Mouse (Mus musculus) layer of hippocampus, postnatal 10 days (tissue): ENCODE results near the gene Olfr1394. TPM values are rescaled to one million over a fixed set of nuclear protein-coding genes. Genes with fewer than 3 reads are reported as not detected.
"Not testable (repeated sequence)": the region's sequence is repeated elsewhere in the genome, so short reads cannot be mapped to it uniquely, and the experiment has no call there.

ENCODE experiments used
- DNase-seq, 2 experiments: peaks; one replicate each; pipeline ENCODE4 v3.0.0; 2021; ENCODE audit warnings: low spot score in 2 of 2
- long read RNA-seq: library from polyadenylated mRNA; stranded (forward); transcript quantifications from one replicate; pipeline ENCODE4 v2.0.0, GENCODE M21; 2023
- total RNA-seq, 2 experiments: library from RNA; stranded (reverse); gene quantifications; 2 replicates each; pipeline ENCODE4 v1.2.3; 2021

The Olfr1394 gene
- total RNA-seq: not detected
- long read RNA-seq: 0 reads

- DNase-seq: no peak
Observed at GRCm38 (mm10) chr11:49154077-49154476, at the start of gene Olfr1394. TSS of gene Olfr1394 (plus strand) at chr11:49154377.

GRCm38 (mm10) chr11:49105752-49106151 is 48.4 kb upstream of the Olfr1394 start:
- no peak for DNase-seq

- no peak for DNase-seq
Observed at GRCm38 (mm10) chr11:49107650-49108537, 46.3 kb upstream of the Olfr1394 start.

DNA sequence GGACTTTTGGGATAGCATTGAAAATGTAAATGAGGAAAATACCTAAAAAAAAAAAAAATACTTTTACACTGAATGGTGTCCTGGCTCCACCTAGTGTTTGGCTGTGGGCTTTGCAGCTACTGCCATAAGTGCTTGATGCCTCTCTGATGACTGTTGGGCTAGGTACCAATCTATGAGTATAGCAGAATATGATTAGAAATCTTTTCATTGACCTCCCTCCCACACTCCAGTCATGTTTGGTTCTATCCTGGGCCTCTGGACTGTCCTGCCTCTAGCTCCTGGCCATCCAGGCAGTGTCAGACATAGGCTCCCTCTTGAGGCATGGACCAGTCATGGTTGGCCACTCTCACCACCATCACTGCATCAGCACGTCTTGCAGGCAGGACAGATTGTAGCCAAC is 45.3 kb upstream of the Olfr1394 start:
- DNase-seq: peak; percentile 29 to 47

DNA sequence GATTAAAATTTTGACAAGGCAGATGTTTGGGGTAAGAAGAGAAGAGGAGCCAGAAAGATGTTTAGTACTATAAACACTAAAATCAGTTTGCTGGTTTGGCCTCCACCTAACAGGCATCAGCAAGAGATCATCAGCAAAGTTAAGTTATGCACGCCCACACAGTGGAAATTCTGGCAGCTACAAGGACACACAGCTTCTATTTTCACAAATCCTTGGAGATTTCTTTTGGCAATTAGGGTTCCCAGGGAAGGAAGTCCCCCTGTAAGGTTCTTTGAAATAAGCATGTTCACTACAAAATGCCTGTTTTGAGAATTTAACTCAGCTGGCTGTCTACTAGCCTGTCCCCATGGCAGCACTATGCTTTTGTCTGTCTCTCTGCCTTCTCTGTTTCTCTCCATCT is 43.2 kb upstream of the Olfr1394 start:
- DNase-seq: no peak

DNA sequence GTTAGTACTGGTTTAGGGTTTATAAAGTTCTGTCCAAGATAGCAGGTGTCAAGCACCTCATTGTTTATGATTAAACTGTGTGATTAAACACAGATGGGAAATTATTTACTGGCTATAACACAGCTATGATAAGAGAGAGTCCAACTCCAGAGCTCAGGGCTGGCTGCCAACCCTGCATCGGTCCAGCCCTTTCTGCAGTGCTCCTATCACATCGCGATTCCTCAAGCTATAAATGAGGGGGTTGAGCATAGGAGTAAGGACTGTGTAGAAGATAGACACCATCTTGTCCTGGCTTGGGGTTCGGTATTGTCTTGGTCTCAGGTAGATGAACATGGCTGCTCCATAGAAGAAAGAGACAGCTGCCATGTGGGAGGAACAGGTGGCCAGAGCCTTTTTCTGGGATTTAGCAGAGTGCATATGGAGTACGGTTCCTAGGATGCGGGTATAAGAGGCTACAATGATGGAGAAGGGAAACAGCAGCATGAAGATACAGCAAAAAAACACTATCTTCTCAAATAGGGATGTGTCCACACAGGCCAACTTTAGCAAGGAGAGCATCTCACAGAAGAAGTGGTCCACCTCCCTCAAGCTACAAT is 41.5 kb upstream of the Olfr1394 start:
- DNase-seq: peak in 1 of 2 experiments; percentile 16

- DNase-seq: no peak
Observed at GRCm38 (mm10) chr11:49114158-49114557, 40.0 kb upstream of the Olfr1394 start.

- DNase-seq: no peak
Observed at GRCm38 (mm10) chr11:49114774-49115173, 39.4 kb upstream of the Olfr1394 start, which contains the start of gene Olfr1396. TSS of gene Olfr1396 (minus strand) at chr11:49114874.

DNA sequence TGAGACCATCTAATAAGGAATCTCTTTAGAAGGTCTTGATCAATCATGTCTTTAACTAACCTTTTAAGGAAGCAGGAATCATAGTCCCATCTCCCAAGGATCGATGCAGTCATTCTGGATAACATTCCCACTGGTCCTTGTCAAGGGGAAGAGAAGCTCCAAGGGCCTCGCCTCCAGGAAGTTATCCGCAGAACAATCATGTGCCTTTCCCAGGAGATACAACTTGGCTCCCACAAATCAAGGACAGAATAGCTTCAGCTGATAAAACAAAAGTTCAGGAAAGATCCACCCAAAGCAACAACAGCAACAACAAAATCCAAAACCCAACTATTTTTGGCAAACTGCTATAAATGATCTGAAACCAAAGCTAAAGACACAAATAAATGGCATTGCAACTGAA is 34.5 kb upstream of the Olfr1394 start:
- no peak for DNase-seq

GRCm38 (mm10) chr11:49124169-49124568 is 30.0 kb upstream of the Olfr1394 start:
- no peak for DNase-seq

- no peak for DNase-seq
Observed at GRCm38 (mm10) chr11:49141974-49142373, 12.2 kb upstream of the Olfr1394 start, which contains the start of gene Olfr1395. TSS of gene Olfr1395 (plus strand) at chr11:49142274.

DNA sequence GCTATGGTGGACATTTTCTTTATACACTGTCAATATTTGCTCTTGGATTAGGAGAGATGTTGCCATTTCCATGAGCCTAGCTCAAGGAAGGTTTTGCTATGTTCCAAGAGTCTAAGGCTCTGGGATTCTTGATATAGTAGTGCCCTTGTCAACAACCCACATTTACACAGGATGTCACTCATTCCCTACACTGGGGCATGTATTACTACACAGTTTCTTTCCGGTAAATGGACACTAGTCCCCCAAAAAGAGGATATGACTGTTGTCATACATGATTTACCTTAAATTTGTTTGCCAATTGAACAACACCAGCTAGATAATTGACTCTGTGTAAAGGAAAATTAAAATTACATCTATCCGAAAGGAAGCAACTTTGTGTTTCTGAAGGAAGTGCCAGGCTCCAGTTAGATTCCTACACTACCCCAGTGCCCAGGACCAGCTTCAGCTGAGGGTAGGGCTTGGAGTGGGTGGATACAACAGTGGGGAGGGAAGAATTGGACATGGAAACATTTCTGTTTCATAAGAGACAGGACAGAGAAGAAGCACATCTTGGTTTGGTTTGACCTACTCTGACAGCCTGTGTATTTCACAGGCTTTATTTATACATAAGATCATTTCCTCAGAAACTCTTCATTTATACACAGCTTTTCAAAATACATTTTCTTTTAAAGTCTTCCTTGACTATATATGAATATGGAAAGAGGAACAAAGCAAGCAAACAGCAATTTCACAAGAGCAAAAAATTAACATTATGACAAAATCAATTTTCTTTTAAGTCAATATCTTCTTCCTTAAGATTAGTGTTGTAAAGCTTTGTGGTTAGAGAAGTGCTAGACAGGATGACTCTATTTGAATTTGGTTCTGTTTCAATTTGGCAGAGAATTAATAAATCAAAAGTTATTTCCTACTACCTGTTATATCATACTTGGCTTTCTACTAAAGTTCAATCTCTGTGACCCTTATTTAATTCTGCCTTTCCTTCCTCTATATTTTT is 2.9 kb downstream of the Olfr1394 start:
- no peak for DNase-seq

DNA sequence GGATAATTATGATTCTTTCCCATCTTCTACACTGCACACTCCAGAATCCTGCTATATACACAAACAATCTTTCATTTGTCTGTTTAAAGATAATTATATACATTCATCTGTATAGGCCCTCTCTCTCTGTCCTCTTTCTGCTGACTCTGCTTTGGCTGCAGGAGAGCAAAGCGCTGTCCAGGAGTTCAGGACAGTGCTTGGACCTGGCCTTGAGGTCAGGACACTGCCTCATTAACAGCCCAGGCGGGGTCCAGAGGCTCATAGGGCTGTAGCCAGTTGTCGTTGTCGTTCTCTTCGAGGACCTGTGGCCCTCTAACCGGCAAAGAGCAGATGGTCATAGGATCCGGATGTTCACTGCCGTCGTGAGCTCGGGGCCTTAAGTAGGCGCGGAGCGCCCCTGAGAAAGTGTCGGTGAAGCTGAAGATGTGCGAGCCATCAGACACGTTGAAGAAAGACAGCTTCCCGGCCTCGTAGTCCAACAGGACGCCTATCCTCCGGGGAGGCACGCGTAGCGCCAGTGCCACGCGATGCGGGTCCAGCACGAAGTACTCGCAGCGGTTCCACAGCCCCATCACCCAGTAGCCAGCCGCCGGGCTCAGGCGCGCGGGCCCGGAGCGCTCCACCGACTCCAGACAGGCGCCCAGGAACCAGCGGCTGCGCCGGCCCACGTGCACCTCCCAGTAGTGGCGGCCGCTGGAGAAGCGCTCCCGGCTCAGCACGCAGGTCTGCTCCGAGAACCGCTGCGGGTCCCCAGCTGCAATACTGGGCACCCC is 14.8 kb downstream of the Olfr1394 start:
- peak in 1 of 2 experiments; percentile 15 for DNase-seq

GRCm38 (mm10) chr11:49170576-49170975 is 16.4 kb downstream of the Olfr1394 start:
- DNase-seq: no peak

DNA sequence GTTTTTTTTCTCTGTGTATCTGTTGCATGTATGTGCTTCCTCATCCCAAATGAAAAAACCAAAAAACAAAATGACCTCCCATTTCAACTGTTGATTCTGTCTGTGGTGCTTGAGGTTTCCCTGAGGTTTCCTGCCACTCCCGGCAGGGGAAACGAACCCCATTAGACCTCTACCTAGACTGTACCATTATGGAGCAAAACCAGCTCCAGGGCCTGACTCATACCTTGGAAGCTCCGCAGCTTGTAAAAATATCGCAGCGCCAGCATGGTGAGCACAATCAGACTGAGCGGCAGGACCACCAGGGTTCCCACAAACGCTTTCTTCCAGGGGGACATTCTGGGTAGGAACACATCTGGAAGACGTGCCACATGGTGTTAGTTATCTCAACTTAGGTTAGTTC is 21.2 kb downstream of the Olfr1394 start:
- DNase-seq: no peak

DNA sequence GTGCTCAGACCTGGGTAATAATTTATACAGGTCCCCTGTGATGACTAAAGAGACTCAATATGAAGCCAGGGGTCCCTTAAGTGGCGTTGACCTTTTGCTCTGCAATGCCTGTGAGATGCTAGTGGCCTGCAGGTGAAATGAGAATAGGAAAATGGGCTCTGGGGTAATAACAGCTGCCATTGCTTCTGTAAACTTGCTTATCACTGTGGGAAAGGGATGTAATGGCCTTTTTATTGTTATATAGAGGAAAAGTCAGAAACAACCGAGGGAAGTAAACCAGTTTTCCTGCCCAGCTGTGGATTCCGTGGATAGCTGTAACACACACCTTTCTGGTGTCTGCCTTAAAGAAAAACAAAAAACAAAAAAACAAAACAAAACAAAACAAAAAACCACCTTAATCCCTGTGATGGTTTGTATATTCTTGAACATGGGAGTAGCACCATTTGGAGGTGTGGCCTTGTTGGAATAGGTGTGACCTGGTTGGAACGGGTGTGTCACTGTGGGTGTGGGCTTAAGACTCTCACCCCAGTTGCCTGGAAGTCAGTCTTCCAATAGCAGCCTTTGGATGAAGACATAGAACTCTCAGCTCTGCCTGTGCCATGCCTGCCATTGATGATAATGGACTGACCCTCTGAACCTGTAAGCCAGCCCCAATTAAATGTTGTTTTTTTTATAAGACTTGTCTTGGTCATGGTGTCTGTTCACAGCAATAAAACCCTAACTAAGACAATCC is 22.0 kb downstream of the Olfr1394 start:
- not testable (repeated sequence) for DNase-seq

- no peak for DNase-seq
Observed at GRCm38 (mm10) chr11:49183172-49183571, 29.0 kb downstream of the Olfr1394 start.

GRCm38 (mm10) chr11:49186452-49186851 is 32.3 kb downstream of the Olfr1394 start:
- DNase-seq: no peak

DNA sequence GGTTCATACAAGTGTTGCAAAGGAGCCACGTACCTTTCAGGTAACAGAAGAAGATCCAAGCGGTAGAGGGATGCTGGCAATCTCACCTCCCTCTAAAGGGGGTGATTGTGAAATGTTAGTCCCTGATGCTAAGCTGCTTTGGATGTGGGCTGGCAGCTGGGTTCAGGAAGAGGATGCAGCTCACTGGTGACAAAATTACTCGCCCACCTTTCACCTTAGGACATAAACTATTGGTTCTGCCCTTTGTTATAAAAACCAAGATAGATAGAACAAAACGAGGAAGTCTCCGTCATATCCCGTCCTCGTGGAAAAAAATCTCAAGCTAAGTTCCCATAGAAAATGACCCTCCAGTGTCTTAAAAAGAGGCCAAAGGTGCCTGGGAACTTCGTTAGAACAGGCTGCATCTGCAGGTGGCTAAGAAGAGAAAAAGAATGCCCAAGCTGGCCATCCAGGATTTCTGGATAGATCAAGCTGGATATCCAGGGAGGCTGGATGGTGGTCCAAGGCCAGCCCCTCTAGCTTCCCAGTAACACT is 32.8 kb downstream of the Olfr1394 start, which contains the start of gene Btnl9:
TSS of gene Btnl9 (minus strand) at position 205 of the 534 bp plus-strand sequence.
- DNase-seq: no peak
